Mouse (Mus musculus): ENCODE measurements around the gene Clec16a.

DNA sequence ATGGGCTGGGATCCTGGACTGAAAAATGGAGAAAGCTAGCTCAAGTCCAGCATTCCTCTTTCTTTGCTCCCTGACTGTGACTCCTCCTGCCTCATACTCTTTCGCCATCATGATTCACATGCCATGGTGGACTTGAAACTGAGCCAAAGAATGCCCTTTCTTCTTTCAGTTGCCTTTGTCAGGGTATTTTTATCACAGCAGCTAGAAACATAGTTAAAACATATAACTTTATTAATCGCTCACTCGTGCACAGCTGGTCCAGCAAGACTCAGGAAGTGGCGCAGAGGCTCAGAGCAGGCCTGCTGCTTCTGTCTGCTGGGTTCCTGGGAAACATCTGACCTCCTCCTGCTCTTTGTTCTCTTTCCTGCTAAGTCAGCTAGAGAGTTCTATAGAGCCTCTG, 158.8 kb downstream of the Clec16a start:
- TF ChIP-seq POLR2A (IDR thresholded peaks at IDR 0.05; ENCODE audit: control insufficient read depth, extremely low read depth, insufficient read depth, low read length, poor library complexity) (no peak), CTCF (IDR thresholded peaks at IDR 0.05; ENCODE audit: borderline replicate concordance, control insufficient read depth, extremely low read depth, insufficient read depth, low read length, poor library complexity) (no peak)
